Mouse (Mus musculus): ENCODE data around the gene Chchd6. TPM values are rescaled to one million over a fixed set of nuclear protein-coding genes. Genes with fewer than 3 reads are reported as not detected.

Gene Chchd6
- polyA plus RNA-seq, 1 experiment from 2014 or later: 103 TPM

GRCm38 (mm10) chr6:89333964-89334702 lies 261.3 kb downstream of the Chchd6 start:
- H3K27ac ChIP-seq: peak overlapping the region; percentile 73
- peaks cover 100% of the 10 kb centered on the region for H3K36me3 ChIP-seq
- 66% methylated on average over 12 of the region's 12 CpGs for WGBS
- peaks cover 39% of the 10 kb centered on the region for H3K4me1 ChIP-seq (replicated peaks)
- no peaks in the 10 kb centered on the region for H3K27me3 ChIP-seq (ENCODE audit: insufficient read depth, poor library complexity, severe bottlenecking)
- no peak overlapping the region for H3K4me3 ChIP-seq
- no peaks in the 10 kb centered on the region for H3K9me3 ChIP-seq
- DNase-seq (ENCODE audit: low spot score): peak; percentile 84

Other genes starting within 250 kb of the Chchd6 start
- gene Plxna1, start 233.0 kb downstream of the Chchd6 start, polyA plus RNA-seq (2016; fragmentation: Nextera tagmentation; extraction: Ambion mirVana): 29.1 and 35.5 TPM in 2 replicates
- gene Txnrd3, start 48.3 kb upstream of the Chchd6 start, polyA plus RNA-seq (2016; fragmentation: Nextera tagmentation; extraction: Ambion mirVana): 9.9 and 12.0 TPM in 2 replicates
- gene Vmn1r40, start 111.9 kb upstream of the Chchd6 start, polyA plus RNA-seq (2016; fragmentation: Nextera tagmentation; extraction: Ambion mirVana): not detected in 2 replicates
- not detected in 2 replicates for gene Vmn1r41, start 145.1 kb upstream of the Chchd6 start, polyA plus RNA-seq (2016; fragmentation: Nextera tagmentation; extraction: Ambion mirVana)